Mouse (Mus musculus) E14TG2a.4 (cell line): Measurements from ENCODE around the gene Pnmal2.
A peak's percentile ranks its signal among the peaks of the same experiment; 100 is the strongest.

ENCODE experiments used
- CTCF ChIP-seq: conservative IDR thresholded peaks from 2 replicates; pipeline ENCODE4 v1.5.1; 2014; ENCODE audit warnings: low read length
- NANOG ChIP-seq: IDR thresholded peaks from 2 replicates; pipeline ENCODE4 v1.6.1; 2014; ENCODE audit warnings: borderline replicate concordance, low read length, mixed read lengths

DNA sequence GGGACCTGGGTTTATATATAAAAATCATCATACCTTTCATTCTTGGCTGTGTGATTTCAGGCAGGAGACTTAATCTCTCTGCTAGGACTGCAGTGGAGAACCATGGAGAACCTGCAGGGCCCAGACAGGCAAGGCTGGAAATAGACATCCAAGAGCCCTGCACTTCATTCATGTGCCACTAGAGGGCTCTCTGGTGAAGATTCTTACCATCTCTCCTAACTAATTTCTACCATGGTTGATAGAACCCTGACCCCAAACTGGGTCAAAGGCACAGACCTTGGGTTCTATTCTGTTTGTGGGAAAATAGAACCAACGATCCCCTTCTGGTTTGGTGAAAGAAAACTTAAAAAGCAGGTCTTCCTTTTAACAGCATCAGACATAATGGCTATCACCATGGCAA is 13.6 kb upstream of the Pnmal2 start:
- TF ChIP-seq CTCF (peak; percentile 75), NANOG (no peak)
